Mouse (Mus musculus): ENCODE results near the gene Rps17.

- TF ChIP-seq CTCF (IDR thresholded peaks at IDR 0.05; ENCODE audit: low read depth) (0 out of 2 replicates have a peak, but pooled peaks have one; percentile 14), EP300 (IDR thresholded peaks at IDR 0.05; ENCODE audit: low read depth) (no peak)
Measured at GRCm38 (mm10) chr7:81321776-81322175, 23.3 kb downstream of the Rps17 start.
